Mouse (Mus musculus) heart, adult 11 months (tissue): ENCODE data around the gene Suclg2.

Experiments used
- DNase-seq: peaks from one replicate; pipeline ENCODE4 v3.0.0; 2022

Gene Suclg2

DNA sequence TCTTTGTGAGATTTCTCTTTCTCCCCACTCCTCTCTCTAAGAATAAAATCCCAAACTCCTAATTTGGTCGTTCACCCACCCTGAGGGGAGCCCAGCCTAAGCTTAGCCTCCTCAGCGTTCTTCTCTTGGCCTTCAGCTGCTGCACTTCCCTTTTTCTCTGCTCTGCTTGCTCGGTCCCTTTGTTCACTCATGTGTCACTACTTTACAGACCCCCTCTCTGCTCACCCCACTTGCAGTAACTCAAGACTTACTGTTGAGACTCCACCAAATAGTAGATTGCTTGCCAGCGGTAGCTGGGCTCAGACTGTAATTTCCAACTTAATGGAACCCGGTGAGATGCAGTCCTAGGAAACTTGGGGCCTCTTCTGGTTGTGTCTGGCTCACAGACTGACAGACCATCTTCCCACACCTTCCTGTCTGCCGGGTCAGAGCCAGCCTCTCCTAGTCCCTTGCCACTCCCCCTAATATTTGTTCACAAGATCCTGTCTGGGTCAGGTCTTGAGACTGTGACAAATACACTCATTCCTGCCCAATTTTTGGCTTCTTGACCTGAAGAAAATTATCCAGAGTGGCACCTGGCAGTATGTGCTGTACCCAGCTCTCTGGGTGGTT is 166.2 kb downstream of the Suclg2 start:
- peak; percentile 87 for DNase-seq

DNA sequence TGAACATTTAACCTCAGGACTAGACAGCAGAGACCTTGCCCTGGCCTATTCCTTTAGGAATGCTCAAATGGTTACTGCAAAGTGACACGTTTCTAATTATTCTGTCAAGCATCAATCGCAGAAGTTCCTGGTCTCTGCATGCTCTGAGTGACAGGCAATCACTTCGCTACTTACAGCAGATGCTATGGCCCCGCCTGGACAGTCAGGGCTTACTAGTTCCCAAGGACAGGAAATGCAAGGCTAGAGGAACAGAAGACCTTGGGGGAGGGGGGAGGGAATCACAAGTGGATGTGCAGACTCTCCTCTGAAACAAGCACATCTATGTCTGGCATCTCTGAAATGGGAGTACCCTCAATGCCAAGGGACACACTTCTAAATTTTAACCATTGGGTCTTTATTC is 167.6 kb downstream of the Suclg2 start:
- DNase-seq = peak; percentile 50

DNA sequence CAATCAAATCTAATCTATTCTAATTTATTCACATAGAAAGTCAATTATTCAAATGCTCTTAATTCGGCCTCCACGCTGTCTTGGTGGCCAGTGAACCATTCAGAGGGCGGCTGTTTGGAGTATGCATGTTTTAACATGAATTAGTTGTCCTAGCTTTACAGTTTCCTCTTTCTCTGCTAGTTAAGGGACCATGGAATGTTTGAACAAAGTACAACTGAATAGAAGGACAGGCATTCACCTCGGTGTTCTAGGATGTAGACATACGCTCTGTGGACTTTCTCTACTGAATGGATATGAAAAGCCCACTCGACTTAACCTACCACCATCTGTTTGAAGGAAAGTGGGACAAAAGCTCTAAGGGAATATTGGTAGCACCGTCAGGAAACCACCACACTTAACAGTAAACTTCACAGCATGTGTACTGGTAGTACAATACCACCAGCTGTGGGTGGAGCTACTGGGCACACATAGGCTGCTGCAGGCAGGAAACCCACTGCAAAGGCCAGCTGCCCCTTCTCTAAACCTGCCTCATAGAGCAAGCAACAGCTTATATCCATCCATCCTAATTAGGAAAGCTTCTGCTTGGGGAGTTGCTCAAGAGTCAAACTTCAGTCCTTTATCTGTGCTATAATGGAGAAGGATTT is 172.3 kb downstream of the Suclg2 start:
- peak; percentile 64 for DNase-seq

DNA sequence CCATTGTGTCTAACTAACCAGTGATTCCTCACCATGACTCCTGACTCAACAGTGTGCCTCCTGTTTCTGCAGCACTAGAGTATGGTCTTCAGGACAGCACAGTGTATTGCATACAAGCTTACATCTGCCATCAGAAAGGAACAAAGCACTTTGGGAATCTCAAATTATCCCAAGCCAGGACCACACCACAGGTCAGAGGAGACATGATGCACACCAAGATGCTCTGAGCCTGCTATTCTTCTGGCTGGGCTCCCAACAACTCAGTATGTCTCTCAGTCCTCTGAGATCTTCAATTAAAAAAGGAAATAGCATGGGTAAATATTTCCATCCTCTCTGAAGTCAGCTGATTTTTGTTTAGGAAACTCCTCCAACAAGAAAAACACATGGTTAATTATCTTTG is 172.9 kb downstream of the Suclg2 start:
- DNase-seq = peak; percentile 55

DNA sequence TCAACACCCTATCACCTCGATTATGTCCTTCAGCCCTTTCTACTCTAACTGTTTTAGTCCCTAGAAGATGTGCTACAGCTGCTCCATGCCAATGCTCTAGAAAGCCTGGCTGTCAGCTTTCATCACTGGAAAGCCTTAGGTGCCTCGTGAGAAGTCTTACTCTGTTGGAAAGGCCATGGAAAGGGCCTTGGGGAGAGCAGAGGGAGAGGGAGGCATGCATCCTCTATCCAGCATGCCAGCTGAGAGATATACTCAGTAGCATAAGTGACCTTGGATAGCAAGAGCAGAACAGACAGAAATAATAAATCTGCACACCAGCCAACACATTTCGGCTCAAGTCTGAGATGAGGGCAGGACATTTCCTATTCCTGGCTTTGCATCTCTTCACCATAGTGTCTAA is 173.3 kb downstream of the Suclg2 start:
- peak; percentile 54 for DNase-seq

DNA sequence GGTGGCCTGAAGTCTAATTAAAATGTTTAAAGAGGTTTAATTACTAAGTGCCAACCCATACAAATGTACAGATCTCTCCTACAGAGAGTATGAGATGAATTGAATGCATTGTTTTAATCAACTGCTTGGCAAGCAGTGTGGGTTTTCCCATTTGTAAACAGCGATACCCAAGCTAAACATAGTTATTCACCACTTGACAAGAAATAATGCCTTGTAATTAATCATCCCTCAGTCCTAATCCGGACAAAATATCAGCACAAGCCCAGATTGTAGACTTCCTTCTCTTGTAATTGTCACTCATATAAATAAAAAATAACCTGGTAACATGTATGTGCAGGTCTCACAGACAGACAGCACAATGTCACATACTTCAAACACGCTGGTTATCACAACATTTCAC is 183.4 kb downstream of the Suclg2 start:
- no peak for DNase-seq

DNA sequence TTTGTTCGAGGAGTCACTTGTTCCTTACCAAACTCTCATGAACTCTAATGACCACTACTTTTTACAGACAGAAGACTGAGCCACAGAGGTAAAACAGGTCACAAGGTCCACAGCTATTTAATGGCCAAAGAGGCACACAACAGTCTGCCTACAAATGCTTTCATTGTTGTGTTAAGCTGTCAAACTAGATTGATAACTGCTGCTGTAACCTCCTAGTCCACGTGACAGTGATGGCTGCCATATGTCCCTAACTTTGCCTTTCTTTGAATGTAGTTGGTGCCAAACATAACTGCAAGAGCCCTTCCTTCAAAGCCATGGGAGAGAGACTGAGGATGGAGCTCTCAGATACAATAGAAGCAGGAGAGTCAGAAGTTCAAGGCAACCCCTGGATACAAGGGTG is 198.8 kb downstream of the Suclg2 start:
- DNase-seq = no peak

GRCm38 (mm10) chr6:95518406-95518805 is 200.2 kb downstream of the Suclg2 start:
- DNase-seq = peak; percentile 2

GRCm38 (mm10) chr6:95515721-95516120 is 202.9 kb downstream of the Suclg2 start:
- no peak for DNase-seq

GRCm38 (mm10) chr6:95514726-95515125 is 203.9 kb downstream of the Suclg2 start:
- DNase-seq = peak; percentile 78

DNA sequence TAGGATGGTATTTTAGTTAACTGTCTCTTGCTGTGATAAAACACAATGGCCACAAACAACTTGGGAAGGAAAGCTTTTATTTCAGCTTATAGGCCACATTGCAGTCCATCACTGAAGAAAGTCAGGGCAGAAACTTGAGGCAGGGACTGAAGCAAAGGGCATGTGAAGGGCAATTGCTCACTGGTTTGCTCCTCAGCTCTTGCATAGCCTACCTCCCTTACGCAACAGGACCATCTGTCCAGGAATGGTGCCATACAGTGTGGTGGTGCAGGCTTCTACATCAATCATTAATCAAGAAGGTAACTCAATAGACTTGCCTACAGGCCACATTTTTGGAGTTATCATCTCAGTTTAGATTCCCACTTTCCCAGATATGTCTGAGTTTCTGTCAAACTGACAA is 206.9 kb downstream of the Suclg2 start:
- no peak for DNase-seq

GRCm38 (mm10) chr6:95500771-95501170 is 217.8 kb downstream of the Suclg2 start:
- no peak for DNase-seq

GRCm38 (mm10) chr6:95499639-95500038 is 219.0 kb downstream of the Suclg2 start:
- peak; percentile 41 for DNase-seq

GRCm38 (mm10) chr6:95492216-95492956 is 226.2 kb downstream of the Suclg2 start:
- peak; percentile 70 for DNase-seq

DNA sequence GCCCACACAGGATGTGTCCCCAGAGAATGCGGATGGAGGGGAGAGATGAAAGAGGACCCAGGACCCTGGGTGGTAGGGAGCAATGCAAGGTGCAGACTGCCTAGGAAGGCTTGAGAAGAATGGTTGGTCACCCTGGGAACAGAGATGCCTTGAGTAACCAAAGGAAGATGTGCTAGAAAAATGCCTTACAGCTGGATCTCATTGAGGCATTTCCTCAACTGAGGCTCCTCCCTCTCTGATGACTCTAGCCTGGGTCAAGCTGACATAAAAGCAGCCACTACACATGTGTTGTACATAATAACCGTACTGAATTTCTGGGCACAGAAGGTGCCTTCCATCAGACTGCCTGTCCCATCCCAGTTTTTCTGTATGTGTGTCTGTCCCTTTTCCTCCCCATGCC is 227.6 kb downstream of the Suclg2 start:
- DNase-seq = no peak

DNA sequence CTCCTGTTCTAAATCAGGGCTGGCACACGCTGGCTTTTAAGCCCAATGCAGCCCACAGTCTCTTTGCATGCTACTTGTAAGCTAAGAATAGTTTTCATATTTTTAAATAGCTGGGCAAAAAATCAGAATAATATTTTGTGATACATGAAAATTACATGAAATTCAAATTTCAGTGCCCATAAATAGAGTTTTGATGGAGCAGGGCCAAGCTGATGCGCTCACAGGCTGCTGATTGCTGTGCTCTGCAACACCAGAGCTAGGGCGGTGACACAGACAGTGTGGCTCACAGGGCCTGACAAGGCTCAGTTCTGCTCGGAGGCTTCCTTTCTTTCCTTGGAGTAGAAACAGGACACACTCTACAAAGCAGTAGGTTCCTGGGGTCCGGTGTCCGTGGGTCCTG is 232.8 kb downstream of the Suclg2 start:
- peak; percentile 68 for DNase-seq

DNA sequence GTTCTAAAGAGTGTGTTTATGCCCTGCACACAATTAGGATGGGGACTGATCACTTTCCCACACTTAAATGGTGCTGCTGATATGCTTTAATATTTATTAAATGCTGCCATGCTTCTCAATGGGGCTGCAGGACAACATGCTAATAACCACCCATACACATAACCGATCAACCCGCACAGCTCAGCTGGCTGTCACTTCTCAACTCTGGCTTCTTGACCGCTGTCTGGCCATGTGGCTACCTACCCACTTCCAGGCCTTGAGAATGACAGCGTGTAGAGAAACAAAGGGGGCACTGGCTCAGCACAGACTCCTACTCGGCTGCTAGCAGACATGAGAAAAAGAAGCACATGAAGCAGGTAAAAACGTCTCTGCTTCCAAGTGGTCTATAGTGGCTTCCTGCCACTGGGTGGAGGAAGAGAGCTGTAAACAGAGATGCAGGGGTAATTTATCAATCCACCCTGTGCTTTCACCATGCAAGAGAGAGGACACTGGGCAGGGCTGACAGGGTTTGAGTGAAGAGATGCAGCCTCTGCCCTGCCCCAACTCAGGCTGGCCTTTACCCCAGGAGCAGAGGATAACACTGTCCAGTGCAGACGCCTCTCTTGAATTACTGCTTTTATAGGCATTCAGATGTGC is 234.3 kb downstream of the Suclg2 start:
- DNase-seq = peak; percentile 86

GRCm38 (mm10) chr6:95483686-95484085 is 234.9 kb downstream of the Suclg2 start:
- DNase-seq = peak; percentile 87

- peak; percentile 92 for DNase-seq
Observed at GRCm38 (mm10) chr6:95483127-95483526, 235.5 kb downstream of the Suclg2 start.

DNA sequence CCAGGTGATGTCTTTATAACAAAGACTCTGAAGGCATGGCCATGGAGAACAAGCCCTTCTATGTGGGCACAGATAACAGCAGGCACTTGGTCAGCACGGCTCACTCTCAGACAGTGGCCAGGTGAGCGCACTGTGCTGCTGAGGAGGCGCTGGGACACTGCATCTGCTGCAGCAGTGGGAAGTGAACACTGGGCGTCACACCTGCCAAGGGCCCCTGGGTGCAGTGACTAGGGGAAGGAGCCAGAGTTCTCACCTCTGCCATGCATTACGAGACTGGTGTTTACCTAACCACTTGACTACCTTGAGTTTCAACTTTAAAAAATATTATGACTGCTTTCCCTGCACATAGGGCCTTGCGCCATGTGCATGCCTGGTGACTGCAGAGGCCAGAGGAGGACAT is 238.8 kb downstream of the Suclg2 start:
- peak; percentile 66 for DNase-seq

DNA sequence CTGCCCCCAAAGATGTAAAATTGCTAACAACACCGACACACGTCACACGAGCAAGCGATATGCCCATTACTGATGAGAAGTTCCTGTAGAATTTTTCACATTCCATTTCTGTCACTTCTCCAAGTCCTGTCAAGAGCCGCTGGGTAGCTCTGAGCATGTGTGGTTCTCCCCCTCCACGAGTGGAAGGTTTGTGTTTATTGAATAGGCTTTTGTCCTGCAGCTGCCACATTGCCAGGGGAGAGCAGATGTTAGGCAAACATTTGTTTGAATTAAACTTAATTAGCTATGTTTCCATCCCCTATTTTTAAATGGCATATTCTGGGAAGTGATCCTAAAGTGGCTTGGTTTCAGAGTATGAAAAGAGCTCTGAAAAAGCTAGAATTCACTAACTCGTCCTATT is 249.1 kb downstream of the Suclg2 start:
- peak; percentile 52 for DNase-seq

- peak; percentile 79 for DNase-seq
Observed at GRCm38 (mm10) chr6:95465322-95465721, 253.3 kb downstream of the Suclg2 start.

DNA sequence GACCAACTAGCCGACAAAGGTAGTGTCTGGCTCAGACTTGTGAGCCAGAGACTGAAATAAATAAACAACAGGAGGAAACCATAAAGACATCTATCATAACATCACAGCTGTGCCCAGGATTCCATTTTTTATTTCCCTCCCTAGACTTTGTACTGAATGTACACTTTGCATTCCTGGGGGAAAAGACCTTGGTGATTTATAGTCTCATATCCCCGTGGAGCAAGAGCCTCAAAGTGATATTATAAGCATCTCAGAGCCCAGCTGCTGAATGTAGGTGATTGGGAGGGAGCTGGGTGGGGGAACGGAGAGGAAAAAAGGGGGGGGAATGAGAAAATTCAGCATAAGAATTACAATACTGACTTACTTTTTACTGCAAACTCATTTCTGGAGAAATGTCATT is 259.2 kb downstream of the Suclg2 start:
- DNase-seq = no peak

GRCm38 (mm10) chr6:95446151-95446550 is 272.4 kb downstream of the Suclg2 start:
- peak; percentile 2 for DNase-seq
